Mouse (Mus musculus) neural tube, embryonic 15.5 days (tissue): ENCODE measurements at regions not wholly inside any gene's neighbourhood (a gene's known extent, or its start where the extent isn't known, plus 50 kb on each side); places are given as distances from the start of the nearest gene placed in this dataset.

Experiments used
- ATAC-seq: fragments of 200-750 bp; cut with Nextera tagmentation; 2 replicates; pipeline ENCODE4 v1.8.0; 2017; ENCODE audit warnings: mild to moderate bottlenecking, moderate TSS enrichment, moderate library complexity; ENCODE audit not compliant: low FRiP score
- H3K27ac ChIP-seq: fragments of 300-500 bp; sonication (generic); replicated peaks from 2 replicates; pipeline ENCODE4 v1.5.1; 2015; ENCODE audit warnings: mild to moderate bottlenecking, inconsistent platforms
- H3K27me3 ChIP-seq: fragments of 300-500 bp; sonication (generic); replicated peaks from 2 replicates; pipeline ENCODE4 v1.6.1; 2015; ENCODE audit warnings: inconsistent platforms
- H3K36me3 ChIP-seq: fragments of 300-500 bp; sonication (generic); 2 replicates; pipeline ENCODE4 v1.6.1; 2015; ENCODE audit warnings: inconsistent platforms
- H3K4me1 ChIP-seq: fragments of 300-500 bp; sonication (generic); 2 replicates; pipeline ENCODE4 v1.6.1; 2015; ENCODE audit warnings: inconsistent platforms
- H3K4me2 ChIP-seq: fragments of 300-500 bp; sonication (generic); 2 replicates; pipeline ENCODE4 v1.6.1; 2015; ENCODE audit warnings: inconsistent platforms, mild to moderate bottlenecking, moderate library complexity
- H3K4me3 ChIP-seq: fragments of 300-500 bp; sonication (generic); replicated peaks from 2 replicates; pipeline ENCODE4 v1.5.1; 2015; ENCODE audit warnings: mild to moderate bottlenecking, inconsistent platforms
- H3K9ac ChIP-seq: fragments of 300-500 bp; sonication (generic); replicated peaks from 2 replicates; pipeline ENCODE4 v1.6.1; 2015; ENCODE audit warnings: mild to moderate bottlenecking, inconsistent platforms
- H3K9me3 ChIP-seq: fragments of 300-500 bp; sonication (generic); replicated peaks from 2 replicates; pipeline ENCODE4 v1.6.1; 2016; ENCODE audit warnings: inconsistent platforms
- WGBS: fragments of 180-500 bp; shearing (Covaris S2); methylation state at CpG from one replicate; pipeline ENCODE4 v1.1.7; 2015; ENCODE audit warnings: mixed read lengths; 5-methylcytosine and 5-hydroxymethylcytosine counted together

DNA sequence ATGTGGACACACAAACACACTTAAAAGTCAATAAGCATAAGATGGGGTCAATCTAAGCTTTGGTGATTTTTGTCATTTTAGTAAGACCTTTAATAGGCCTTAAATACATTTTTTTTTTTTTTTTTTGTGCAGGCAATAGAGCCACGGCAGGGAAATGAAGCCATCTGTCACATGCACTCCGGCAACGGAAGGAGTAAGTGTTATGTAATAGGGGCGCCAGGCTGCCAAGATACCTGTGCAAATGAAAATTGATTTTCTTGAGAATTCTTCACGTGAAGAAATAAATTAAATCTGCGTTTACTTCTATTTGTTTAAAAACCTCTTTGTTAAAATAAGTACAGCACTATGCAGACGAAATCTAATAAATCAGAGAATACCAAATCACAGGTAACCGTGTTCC lies 54.6 kb upstream of the Card11 start:
- H3K36me3 ChIP-seq = no peaks in the 10 kb centered on the region
- no peak for ATAC-seq
- WGBS = 70% methylated on average over 8 of the region's 8 CpGs
- no peaks in the 10 kb centered on the region for H3K4me1 ChIP-seq
- H3K9ac ChIP-seq = no peak overlapping the region
- H3K4me3 ChIP-seq = no peak overlapping the region
- no peak overlapping the region for H3K27ac ChIP-seq
- no peak overlapping the region for H3K4me2 ChIP-seq
- 0 out of 2 replicates have a peak, but pooled peaks cover 5% of the 10 kb centered on the region for H3K9me3 ChIP-seq
- H3K27me3 ChIP-seq = no peaks in the 10 kb centered on the region

GRCm38 (mm10) chr5:141055596-141056343 lies 55.4 kb upstream of the Card11 start:
- Histone ChIP-seq H3K27me3 (no peaks in the 10 kb centered on the region), H3K36me3 (no peaks in the 10 kb centered on the region), H3K4me3 (no peak overlapping the region), H3K9me3 (0 out of 2 replicates have a peak, but pooled peaks cover 5% of the 10 kb centered on the region), H3K4me1 (no peaks in the 10 kb centered on the region), H3K9ac (no peak overlapping the region), H3K4me2 (no peak overlapping the region), H3K27ac (no peak overlapping the region)
- WGBS = 74% methylated on average over 10 of the region's 10 CpGs
- ATAC-seq = no peak

- WGBS = 87% methylated on average over 7 of the region's 7 CpGs
- Histone ChIP-seq H3K27ac (no peak overlapping the region), H3K36me3 (no peaks in the 10 kb centered on the region), H3K4me2 (no peak overlapping the region), H3K9ac (no peak overlapping the region), H3K27me3 (no peaks in the 10 kb centered on the region), H3K4me3 (no peak overlapping the region), H3K4me1 (no peaks in the 10 kb centered on the region), H3K9me3 (no peaks in the 10 kb centered on the region)
- ATAC-seq = no peak
Measured at GRCm38 (mm10) chr5:141058141-141058540, 57.8 kb upstream of the Card11 start.

DNA sequence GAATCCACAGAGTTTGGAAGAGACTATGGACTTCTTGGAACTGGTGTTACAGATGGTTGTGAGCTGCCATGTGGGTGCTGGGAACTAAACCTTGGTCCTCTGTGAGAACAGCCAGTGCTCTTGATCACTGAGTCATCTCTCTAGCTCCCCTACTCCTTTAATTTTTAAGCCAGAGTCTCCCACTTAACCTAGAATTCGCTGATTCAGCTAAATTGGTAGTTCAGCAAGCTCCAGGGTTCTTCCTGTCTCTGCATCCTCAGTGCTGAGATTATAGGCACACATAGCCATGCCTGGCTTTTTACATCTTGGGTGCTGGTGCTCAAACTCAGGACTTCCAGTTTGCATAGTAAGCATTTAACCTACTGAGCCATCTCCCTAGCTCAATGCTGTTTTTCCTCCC lies 58.5 kb upstream of the Card11 start:
- Histone ChIP-seq H3K9ac (no peak overlapping the region), H3K4me2 (no peak overlapping the region), H3K27ac (no peak overlapping the region), H3K4me3 (no peak overlapping the region), H3K36me3 (no peaks in the 10 kb centered on the region), H3K9me3 (no peaks in the 10 kb centered on the region), H3K27me3 (no peaks in the 10 kb centered on the region), H3K4me1 (no peaks in the 10 kb centered on the region)
- 65% methylated on average over 1 of the region's 1 CpGs for WGBS
- no peak for ATAC-seq

GRCm38 (mm10) chr5:141062144-141062543 lies 61.8 kb upstream of the Card11 start:
- H3K9me3 ChIP-seq = no peaks in the 10 kb centered on the region
- no peak overlapping the region for H3K4me3 ChIP-seq
- H3K4me1 ChIP-seq = no peaks in the 10 kb centered on the region
- H3K27me3 ChIP-seq = no peaks in the 10 kb centered on the region
- H3K36me3 ChIP-seq = no peaks in the 10 kb centered on the region
- no peak for ATAC-seq
- 79% methylated on average over 4 of the region's 4 CpGs for WGBS
- no peak overlapping the region for H3K27ac ChIP-seq
- no peak overlapping the region for H3K4me2 ChIP-seq
- H3K9ac ChIP-seq = no peak overlapping the region

- H3K27me3 ChIP-seq = no peaks in the 10 kb centered on the region
- no peak overlapping the region for H3K4me3 ChIP-seq
- no peaks in the 10 kb centered on the region for H3K4me1 ChIP-seq
- no peak overlapping the region for H3K9ac ChIP-seq
- WGBS = 82% methylated on average over 7 of the region's 7 CpGs
- H3K27ac ChIP-seq = no peak overlapping the region
- no peaks in the 10 kb centered on the region for H3K36me3 ChIP-seq
- ATAC-seq = no peak
- no peak overlapping the region for H3K4me2 ChIP-seq
- no peaks in the 10 kb centered on the region for H3K9me3 ChIP-seq
Measured at GRCm38 (mm10) chr5:141067561-141067960, 67.2 kb upstream of the Card11 start.

GRCm38 (mm10) chr5:141074457-141074856 lies 74.1 kb upstream of the Card11 start:
- no peak overlapping the region for H3K27ac ChIP-seq
- H3K4me2 ChIP-seq = no peak overlapping the region
- no peak for ATAC-seq
- H3K4me1 ChIP-seq = no peaks in the 10 kb centered on the region
- no peaks in the 10 kb centered on the region for H3K27me3 ChIP-seq
- WGBS = 59% methylated on average over 3 of the region's 3 CpGs
- no peaks in the 10 kb centered on the region for H3K36me3 ChIP-seq
- H3K9ac ChIP-seq = no peak overlapping the region
- H3K4me3 ChIP-seq = no peak overlapping the region
- H3K9me3 ChIP-seq = no peaks in the 10 kb centered on the region

DNA sequence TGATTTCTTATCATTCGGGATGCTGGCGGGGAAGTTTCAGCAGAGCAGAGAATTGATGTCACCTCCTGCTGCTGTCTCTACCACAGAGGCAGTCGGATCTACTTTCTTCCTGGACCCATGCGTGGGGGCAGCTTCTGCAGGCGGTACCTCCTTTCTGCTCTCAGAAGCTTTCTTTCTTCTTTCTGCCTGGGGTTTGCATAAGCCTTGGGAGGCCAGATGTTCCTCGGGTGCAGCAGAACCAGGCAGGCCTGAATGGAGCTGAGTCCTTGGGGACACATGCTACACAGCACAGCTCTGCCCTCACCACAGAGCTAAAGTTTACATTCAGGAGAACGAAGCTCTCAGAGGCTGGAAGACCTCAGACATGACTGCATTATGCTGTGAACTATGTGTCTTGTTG lies 75.8 kb upstream of the Card11 start:
- no peaks in the 10 kb centered on the region for H3K36me3 ChIP-seq
- no peaks in the 10 kb centered on the region for H3K9me3 ChIP-seq
- H3K4me1 ChIP-seq = no peaks in the 10 kb centered on the region
- H3K9ac ChIP-seq = no peak overlapping the region
- no peaks in the 10 kb centered on the region for H3K27me3 ChIP-seq
- no peak for ATAC-seq
- WGBS = 56% methylated on average over 7 of the region's 7 CpGs
- no peak overlapping the region for H3K4me2 ChIP-seq
- H3K4me3 ChIP-seq = no peak overlapping the region
- H3K27ac ChIP-seq = no peak overlapping the region

GRCm38 (mm10) chr5:141076942-141077341 lies 76.6 kb upstream of the Card11 start:
- Histone ChIP-seq H3K27me3 (no peaks in the 10 kb centered on the region), H3K9me3 (no peaks in the 10 kb centered on the region), H3K9ac (no peak overlapping the region), H3K4me2 (no peak overlapping the region), H3K36me3 (no peaks in the 10 kb centered on the region), H3K4me3 (no peak overlapping the region), H3K27ac (no peak overlapping the region), H3K4me1 (no peaks in the 10 kb centered on the region)
- no peak for ATAC-seq
- 89% methylated on average over 2 of the region's 2 CpGs for WGBS

DNA sequence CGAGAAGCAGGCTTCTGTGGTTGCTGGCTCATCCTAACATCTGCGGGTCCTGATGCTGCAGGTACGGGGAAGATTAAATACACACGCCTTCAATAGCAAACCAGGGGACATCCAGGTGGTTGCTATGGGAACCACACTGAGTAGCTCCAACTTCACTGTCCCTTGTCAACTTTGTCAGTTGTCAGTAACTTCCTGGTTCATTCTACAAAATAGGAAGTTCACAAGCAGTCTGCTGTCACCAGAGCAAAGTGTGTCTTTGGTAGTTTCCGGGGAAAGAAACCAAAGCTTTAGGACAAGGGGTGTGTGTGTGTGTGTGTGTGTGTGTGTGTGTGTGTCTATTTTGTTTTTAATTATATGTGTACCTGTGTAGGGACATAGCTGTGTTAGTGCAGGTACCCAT lies 80.5 kb upstream of the Card11 start:
- Histone ChIP-seq H3K4me2 (no peak overlapping the region), H3K27me3 (no peaks in the 10 kb centered on the region), H3K27ac (no peak overlapping the region), H3K4me3 (no peak overlapping the region), H3K9ac (no peak overlapping the region), H3K36me3 (no peaks in the 10 kb centered on the region), H3K4me1 (no peaks in the 10 kb centered on the region), H3K9me3 (no peaks in the 10 kb centered on the region)
- 76% methylated on average over 5 of the region's 5 CpGs for WGBS
- ATAC-seq = no peak

DNA sequence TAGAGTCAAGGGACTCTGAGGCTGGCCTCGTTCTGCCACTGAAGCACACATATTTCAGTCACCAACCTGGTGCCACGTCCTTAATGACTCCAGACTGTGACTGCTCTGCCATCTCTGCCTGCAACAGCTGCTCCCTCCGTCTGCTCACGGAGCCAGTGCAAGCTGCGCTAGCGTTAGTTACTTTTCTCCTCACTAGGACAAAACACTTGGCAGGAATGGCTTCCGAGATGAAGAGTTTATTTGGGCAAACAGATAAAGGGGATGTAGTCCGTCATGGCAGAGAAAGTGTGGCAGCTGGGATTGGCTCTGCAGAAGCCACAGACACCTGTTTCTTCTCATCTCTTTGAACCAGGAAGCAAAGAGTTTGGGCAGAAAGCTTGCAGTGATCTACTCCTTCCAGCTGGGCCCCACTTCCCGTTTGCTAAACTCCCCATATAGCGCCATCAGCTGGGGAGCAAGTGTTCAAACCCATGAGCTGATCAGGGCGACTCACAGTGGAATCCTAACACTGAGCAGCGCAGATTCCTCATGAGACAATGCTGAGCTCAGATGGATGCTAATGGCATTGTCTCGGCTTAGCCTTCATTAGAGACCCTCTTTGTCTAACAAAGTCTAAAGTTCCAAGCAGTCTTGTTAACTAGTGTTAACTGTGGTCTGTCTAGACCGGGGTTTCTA lies 83.8 kb upstream of the Card11 start:
- no peaks in the 10 kb centered on the region for H3K27me3 ChIP-seq
- H3K36me3 ChIP-seq = no peaks in the 10 kb centered on the region
- no peak overlapping the region for H3K4me2 ChIP-seq
- no peak overlapping the region for H3K27ac ChIP-seq
- 74% methylated on average over 14 of the region's 14 CpGs for WGBS
- H3K4me3 ChIP-seq = no peak overlapping the region
- ATAC-seq = no peak
- no peak overlapping the region for H3K9ac ChIP-seq
- H3K9me3 ChIP-seq = no peaks in the 10 kb centered on the region
- H3K4me1 ChIP-seq = no peaks in the 10 kb centered on the region

GRCm38 (mm10) chr5:141084746-141085145 lies 84.4 kb upstream of the Card11 start:
- no peaks in the 10 kb centered on the region for H3K9me3 ChIP-seq

More at GRCm38 (mm10) chr5:141084746-141085145, 84.4 kb upstream of the Card11 start:
- Histone ChIP-seq H3K27me3 (no peaks in the 10 kb centered on the region), H3K9ac (no peak overlapping the region), H3K4me2 (no peak overlapping the region), H3K4me1 (no peaks in the 10 kb centered on the region), H3K27ac (no peak overlapping the region), H3K4me3 (no peak overlapping the region), H3K36me3 (no peaks in the 10 kb centered on the region)
- no peak for ATAC-seq
- WGBS = 46% methylated on average over 6 of the region's 7 CpGs
